Mouse (Mus musculus): Measurements from ENCODE around the gene Slc25a21. TPM values are rescaled to one million over a fixed set of nuclear protein-coding genes. Genes with fewer than 3 reads are reported as not detected.

The Slc25a21 gene
- polyA plus RNA-seq, 1 experiment from 2014 or later = 12.6 TPM

DNA sequence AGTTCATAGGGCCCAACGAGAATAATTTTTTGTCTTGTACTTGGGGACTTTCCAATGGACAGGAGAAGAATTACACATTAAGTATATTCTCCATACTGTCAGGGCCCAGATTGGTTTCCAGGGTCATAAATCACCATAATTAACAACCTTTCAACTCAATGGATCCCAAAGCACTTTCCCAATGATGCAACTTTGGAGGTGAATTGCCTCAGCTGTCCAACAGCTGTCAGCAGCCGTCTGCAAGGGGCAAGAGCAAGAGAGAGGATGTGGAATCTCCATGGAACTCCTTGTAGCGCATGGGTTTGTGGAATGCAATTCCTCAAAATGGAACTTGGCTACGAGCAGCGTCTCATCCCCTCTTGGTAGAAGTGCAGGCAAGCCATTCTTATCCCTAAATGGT lies 302.3 kb downstream of the Slc25a21 start:
- H3K4me1 ChIP-seq (ENCODE audit: insufficient read depth) = no peaks in the 10 kb centered on the region
- no peak overlapping the region for H3K4me2 ChIP-seq (ENCODE audit: low read depth, low read length)
- no peak for TF ChIP-seq CTCF (IDR thresholded peaks at IDR 0.05; ENCODE audit: low read depth)
- TF ChIP-seq EP300 (IDR thresholded peaks at IDR 0.05; ENCODE audit: low read depth) = no peak
- no peaks in the 10 kb centered on the region for H3K27me3 ChIP-seq (ENCODE audit: insufficient read depth, low read length)
- DNase-seq = no peak
- H3K27ac ChIP-seq (ENCODE audit: low read depth) = no peak overlapping the region
- H3K4me3 ChIP-seq (ENCODE audit: low read depth, low read length) = no peak overlapping the region
- H3K9me3 ChIP-seq (ENCODE audit: low read length) = no peaks in the 10 kb centered on the region
- ATAC-seq = no peak
- no peak overlapping the region for H3K9ac ChIP-seq (replicated peaks)
- 80% methylated on average over 5 of the region's 5 CpGs for WGBS (ENCODE audit: insufficient replicate concordance)
- no peaks in the 10 kb centered on the region for H3K36me3 ChIP-seq (replicated peaks; ENCODE audit: insufficient read depth, low read length)

DNA sequence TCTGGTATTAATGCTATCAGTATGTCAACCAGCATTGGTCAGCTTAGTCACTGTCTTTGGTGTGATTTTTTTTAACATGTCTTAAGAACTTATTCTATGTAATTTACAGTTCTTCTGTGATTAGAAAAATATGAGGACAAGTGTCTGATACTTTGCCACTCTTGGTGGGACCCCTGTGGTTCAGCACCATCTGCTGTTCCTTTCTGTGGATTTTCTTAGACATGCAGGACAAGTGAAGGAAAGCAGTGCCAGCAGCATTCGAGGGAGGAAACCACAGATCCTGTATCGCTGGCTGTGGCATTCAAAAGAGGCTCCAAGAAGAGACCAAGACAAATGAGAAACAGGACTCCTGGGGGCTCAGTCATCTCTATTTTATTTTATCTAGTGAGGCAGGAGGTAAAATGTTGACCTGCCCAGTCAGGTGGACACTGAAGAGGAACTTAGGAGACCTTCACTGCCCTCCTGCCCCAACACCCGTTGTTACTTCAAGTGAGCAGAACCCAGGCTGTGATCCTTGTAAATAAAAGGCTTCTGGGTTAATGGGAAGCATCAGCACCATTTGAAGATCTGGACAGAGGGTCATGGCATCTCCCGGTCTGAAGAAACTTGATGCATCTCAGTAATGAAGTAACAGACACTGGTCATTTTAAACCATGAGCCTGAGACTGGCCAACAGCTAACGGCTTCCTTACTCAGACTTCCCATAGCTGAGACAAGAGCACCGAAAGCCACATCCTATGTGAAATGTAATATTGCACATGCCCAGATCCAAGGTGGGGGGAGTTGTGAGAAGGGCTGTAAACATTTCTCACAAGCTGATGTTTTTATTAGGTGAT lies 306.2 kb downstream of the Slc25a21 start:
- H3K36me3 ChIP-seq (replicated peaks; ENCODE audit: insufficient read depth, low read length) = no peaks in the 10 kb centered on the region
- DNase-seq = no peak
- WGBS (ENCODE audit: insufficient replicate concordance) = 63% methylated on average over 6 of the region's 6 CpGs

DNA sequence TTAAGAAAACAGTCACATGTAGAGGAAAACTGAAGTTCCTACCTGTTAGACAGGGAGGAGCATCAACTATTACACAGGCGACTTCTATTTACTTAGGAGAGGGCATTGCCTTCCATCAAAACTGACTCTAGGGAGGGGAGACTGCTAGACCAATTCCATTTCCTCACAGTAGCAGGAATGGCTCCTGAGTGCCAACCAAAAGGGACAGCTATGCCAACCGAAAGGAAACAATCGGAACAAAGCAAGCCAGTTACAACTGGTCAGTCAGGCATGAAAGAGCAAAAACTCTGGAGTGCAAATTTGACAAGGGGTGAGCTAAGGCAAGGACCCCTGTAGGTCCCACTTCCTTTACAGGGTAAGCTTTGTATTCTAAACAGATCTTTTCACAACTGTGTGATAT lies 319.5 kb downstream of the Slc25a21 start:
- Histone ChIP-seq H3K27me3 (ENCODE audit: insufficient read depth, low read length) (no peaks in the 10 kb centered on the region), H3K36me3 (replicated peaks; ENCODE audit: insufficient read depth, low read length) (no peaks in the 10 kb centered on the region), H3K27ac (ENCODE audit: low read depth) (no peak overlapping the region), H3K4me2 (ENCODE audit: low read depth, low read length) (no peak overlapping the region), H3K4me1 (ENCODE audit: insufficient read depth) (no peaks in the 10 kb centered on the region), H3K9me3 (ENCODE audit: low read length) (no peaks in the 10 kb centered on the region), H3K4me3 (ENCODE audit: low read depth, low read length) (no peak overlapping the region), H3K9ac (replicated peaks) (no peak overlapping the region)
- WGBS (ENCODE audit: insufficient replicate concordance) = 71% methylated on average over 3 of the region's 3 CpGs
- no peak for TF ChIP-seq CTCF (IDR thresholded peaks at IDR 0.05; ENCODE audit: low read depth)
- TF ChIP-seq EP300 (IDR thresholded peaks at IDR 0.05; ENCODE audit: low read depth) = no peak
- ATAC-seq (no peak), DNase-seq (no peak)

More for the DNA sequence above, 306.2 kb downstream of the Slc25a21 start:
- ATAC-seq = no peak
- no peak overlapping the region for H3K27ac ChIP-seq (ENCODE audit: low read depth)
- no peaks in the 10 kb centered on the region for H3K4me1 ChIP-seq (ENCODE audit: insufficient read depth)
- H3K27me3 ChIP-seq (ENCODE audit: insufficient read depth, low read length) = no peaks in the 10 kb centered on the region
- H3K4me3 ChIP-seq (ENCODE audit: low read depth, low read length) = no peak overlapping the region
- H3K9ac ChIP-seq (replicated peaks) = no peak overlapping the region
- TF ChIP-seq CTCF (IDR thresholded peaks at IDR 0.05; ENCODE audit: low read depth) (no peak), EP300 (IDR thresholded peaks at IDR 0.05; ENCODE audit: low read depth) (no peak)
- H3K4me2 ChIP-seq (ENCODE audit: low read depth, low read length) = no peak overlapping the region
- no peaks in the 10 kb centered on the region for H3K9me3 ChIP-seq (ENCODE audit: low read length)

DNA sequence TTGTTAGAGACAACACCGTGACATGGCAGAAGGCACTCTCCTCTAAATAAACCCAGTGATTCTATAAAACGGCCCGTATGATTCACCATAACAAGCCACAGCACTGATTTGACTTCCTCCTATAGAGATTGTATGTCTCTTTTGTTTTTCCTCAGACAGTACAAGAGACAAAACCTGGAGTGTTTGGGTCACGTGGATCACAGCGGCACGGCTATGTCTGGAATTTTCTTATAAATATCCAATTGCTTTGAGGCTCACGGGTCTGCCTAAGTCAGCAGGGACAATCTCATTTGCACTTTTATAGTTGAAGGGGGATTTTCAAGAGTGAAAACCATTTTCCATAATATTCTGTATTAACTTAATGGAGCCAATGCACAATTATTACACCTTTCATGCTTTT lies 320.7 kb downstream of the Slc25a21 start:
- H3K27ac ChIP-seq (ENCODE audit: low read depth) = no peak overlapping the region
- no peaks in the 10 kb centered on the region for H3K9me3 ChIP-seq (ENCODE audit: low read length)
- DNase-seq (no peak), ATAC-seq (no peak)
- TF ChIP-seq EP300 (IDR thresholded peaks at IDR 0.05; ENCODE audit: low read depth) = no peak
- no peak for TF ChIP-seq CTCF (IDR thresholded peaks at IDR 0.05; ENCODE audit: low read depth)
- 76% methylated on average over 7 of the region's 7 CpGs for WGBS (ENCODE audit: insufficient replicate concordance)
- no peak overlapping the region for H3K4me2 ChIP-seq (ENCODE audit: low read depth, low read length)
- H3K4me3 ChIP-seq (ENCODE audit: low read depth, low read length) = no peak overlapping the region
- H3K36me3 ChIP-seq (replicated peaks; ENCODE audit: insufficient read depth, low read length) = no peaks in the 10 kb centered on the region
- H3K27me3 ChIP-seq (ENCODE audit: insufficient read depth, low read length) = no peaks in the 10 kb centered on the region
- no peaks in the 10 kb centered on the region for H3K4me1 ChIP-seq (ENCODE audit: insufficient read depth)
- no peak overlapping the region for H3K9ac ChIP-seq (replicated peaks)

DNA sequence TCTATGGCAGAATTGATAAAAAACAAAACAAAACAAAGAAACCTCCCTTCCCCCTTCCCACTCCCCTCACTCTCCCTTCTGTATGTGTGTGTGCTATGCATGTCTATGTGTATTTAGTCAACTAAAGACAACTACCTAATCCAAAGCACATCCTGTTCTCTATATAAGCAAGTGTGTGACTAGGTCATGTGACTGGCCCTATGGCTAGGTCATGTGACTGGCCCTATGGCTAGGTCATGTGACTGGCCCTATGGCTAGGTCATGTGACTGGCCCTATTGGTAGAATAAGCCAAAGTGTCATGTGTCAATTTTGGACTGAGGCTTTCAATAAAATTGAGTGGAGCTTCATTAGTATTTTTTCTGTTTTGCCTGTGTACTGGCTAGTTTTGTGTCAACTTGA lies 324.1 kb downstream of the Slc25a21 start:
- H3K27me3 ChIP-seq (ENCODE audit: insufficient read depth, low read length) = no peaks in the 10 kb centered on the region
- H3K27ac ChIP-seq (ENCODE audit: low read depth) = no peak overlapping the region
- TF ChIP-seq CTCF (IDR thresholded peaks at IDR 0.05; ENCODE audit: low read depth) = no peak
- no peak for TF ChIP-seq EP300 (IDR thresholded peaks at IDR 0.05; ENCODE audit: low read depth)
- no peak overlapping the region for H3K4me3 ChIP-seq (ENCODE audit: low read depth, low read length)
- H3K36me3 ChIP-seq (replicated peaks; ENCODE audit: insufficient read depth, low read length) = no peaks in the 10 kb centered on the region
- no peak overlapping the region for H3K9ac ChIP-seq (replicated peaks)
- H3K4me1 ChIP-seq (ENCODE audit: insufficient read depth) = no peaks in the 10 kb centered on the region
- ATAC-seq (no peak), DNase-seq (no peak)
- H3K4me2 ChIP-seq (ENCODE audit: low read depth, low read length) = no peak overlapping the region
- H3K9me3 ChIP-seq (ENCODE audit: low read length) = no peaks in the 10 kb centered on the region

DNA sequence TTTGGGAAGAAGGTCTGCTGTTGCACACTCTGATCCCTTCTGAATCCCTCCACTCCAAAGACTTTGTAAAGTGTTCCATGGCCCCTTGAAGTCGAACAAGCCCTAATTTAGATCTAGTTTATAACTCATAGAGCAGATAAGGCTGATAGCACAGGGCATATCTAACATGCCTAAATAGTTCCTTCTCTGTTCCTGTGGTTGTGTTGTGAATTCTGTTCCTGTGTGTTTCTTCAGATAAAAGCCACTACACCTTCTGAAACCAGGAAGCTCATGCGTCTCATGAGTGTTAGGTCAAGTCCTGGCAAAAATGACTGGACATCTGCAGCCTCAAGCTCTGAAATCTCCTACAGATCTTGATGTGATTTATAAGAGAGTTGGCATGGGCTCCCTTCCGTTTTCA lies 326.7 kb downstream of the Slc25a21 start:
- no peak overlapping the region for H3K4me2 ChIP-seq (ENCODE audit: low read depth, low read length)
- no peak for DNase-seq
- no peaks in the 10 kb centered on the region for H3K27me3 ChIP-seq (ENCODE audit: insufficient read depth, low read length)
- no peak for ATAC-seq
- 65% methylated on average over 3 of the region's 3 CpGs for WGBS (ENCODE audit: insufficient replicate concordance)
- H3K4me1 ChIP-seq (ENCODE audit: insufficient read depth) = no peaks in the 10 kb centered on the region
- H3K9ac ChIP-seq (replicated peaks) = no peak overlapping the region
- TF ChIP-seq EP300 (IDR thresholded peaks at IDR 0.05; ENCODE audit: low read depth) (no peak), CTCF (IDR thresholded peaks at IDR 0.05; ENCODE audit: low read depth) (no peak)
- no peak overlapping the region for H3K27ac ChIP-seq (ENCODE audit: low read depth)
- no peaks in the 10 kb centered on the region for H3K36me3 ChIP-seq (replicated peaks; ENCODE audit: insufficient read depth, low read length)
- no peak overlapping the region for H3K4me3 ChIP-seq (ENCODE audit: low read depth, low read length)
- H3K9me3 ChIP-seq (ENCODE audit: low read length) = no peaks in the 10 kb centered on the region

Measured in liver, postnatal 0 days (tissue).